Mouse (Mus musculus) embryonic fibroblast, embryonic 13.5 days (primary cell): Measurements from ENCODE around the gene Slc39a13. TPM values are rescaled to one million over a fixed set of nuclear protein-coding genes. Genes with fewer than 3 reads are reported as not detected.

Experiments used
- H3K27ac ChIP-seq: 2 replicates; pipeline ENCODE4 v1.5.1; 2012; ENCODE audit warnings: low read length, control low read depth, inconsistent platforms; ENCODE audit not compliant: insufficient read depth
- H3K4me1 ChIP-seq: 2 replicates; pipeline ENCODE4 v1.6.1; 2011; ENCODE audit warnings: low read length; ENCODE audit not compliant: control insufficient read depth, insufficient read depth
- H3K4me3 ChIP-seq: 2 replicates; pipeline ENCODE4 v1.5.1; 2011; ENCODE audit warnings: mild to moderate bottlenecking, control low read depth, low read length; ENCODE audit not compliant: insufficient read depth
- CTCF ChIP-seq: IDR thresholded peaks from 2 replicates; pipeline ENCODE4 v1.5.1; 2011; ENCODE audit warnings: mild to moderate bottlenecking, control low read depth, low read length, moderate library complexity, borderline replicate concordance; ENCODE audit not compliant: insufficient read depth
- POLR2A ChIP-seq: IDR thresholded peaks from 2 replicates; pipeline ENCODE4 v1.6.1; 2011; ENCODE audit warnings: low read depth, mild to moderate bottlenecking, control low read depth, low read length, moderate library complexity
- polyA plus RNA-seq: library from polyadenylated mRNA; stranded (reverse); fragments of >200 nt; gene quantifications from 2 replicates; pipeline ENCODE4 v1.2.4, GENCODE M21; 2011; ENCODE audit warnings: low read depth; ENCODE audit not compliant: missing spikeins, insufficient read length

The Slc39a13 gene
- polyA plus RNA-seq, 1 experiment, result 93.5 TPM

DNA sequence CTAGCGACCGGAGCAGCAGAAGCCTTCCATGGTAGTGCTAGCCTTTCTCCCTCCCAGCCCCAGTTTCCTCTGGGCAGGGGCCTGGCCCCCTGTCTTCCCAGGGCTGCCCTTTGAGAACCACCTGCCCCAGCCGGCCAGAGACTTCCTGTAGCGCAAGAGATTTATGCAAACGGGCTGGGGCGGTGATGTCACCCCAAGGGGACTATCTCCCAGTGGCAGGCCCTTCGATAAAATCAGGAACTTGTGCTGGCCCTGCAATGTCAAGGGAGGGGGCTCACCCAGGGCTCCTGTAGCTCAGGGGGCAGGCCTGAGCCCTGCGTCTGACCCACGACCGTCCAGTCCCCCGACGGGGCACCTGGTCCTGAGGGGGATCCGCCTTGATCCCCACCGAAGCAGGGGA is 26.3 kb upstream of the Slc39a13 start:
- no peak for TF ChIP-seq CTCF
- TF ChIP-seq POLR2A, result no peak
- H3K4me3 ChIP-seq, result no peak overlapping the region

DNA sequence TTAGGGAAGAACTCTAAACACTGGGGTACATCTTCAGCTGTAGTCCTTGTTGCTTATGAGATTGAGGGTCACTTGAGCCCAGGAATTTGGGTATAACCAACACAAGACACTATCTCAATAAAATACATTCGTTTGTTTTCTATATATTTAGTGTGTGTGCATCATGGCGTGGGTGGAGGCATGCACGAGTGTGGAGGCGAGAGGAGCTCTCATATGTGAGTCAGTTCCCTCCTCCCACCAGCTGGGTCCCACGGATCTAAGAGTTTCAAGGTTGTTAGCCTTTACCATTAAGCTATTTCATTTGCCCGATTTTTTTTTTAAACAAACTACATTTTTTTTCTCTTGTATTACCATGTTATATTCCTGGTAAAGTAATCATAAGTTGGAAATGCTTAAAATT is 20.6 kb upstream of the Slc39a13 start:
- no peaks in the 10 kb centered on the region; the same call in 1 of the 2 replicates for H3K4me1 ChIP-seq
- H3K4me3 ChIP-seq, result no peak overlapping the region
- H3K27ac ChIP-seq, result no peak overlapping the region
- TF ChIP-seq POLR2A, result no peak
- no peak for TF ChIP-seq CTCF

More for the DNA sequence above, 26.3 kb upstream of the Slc39a13 start:
- H3K4me1 ChIP-seq, result no peaks in the 10 kb centered on the region
- H3K27ac ChIP-seq, result no peak overlapping the region

DNA sequence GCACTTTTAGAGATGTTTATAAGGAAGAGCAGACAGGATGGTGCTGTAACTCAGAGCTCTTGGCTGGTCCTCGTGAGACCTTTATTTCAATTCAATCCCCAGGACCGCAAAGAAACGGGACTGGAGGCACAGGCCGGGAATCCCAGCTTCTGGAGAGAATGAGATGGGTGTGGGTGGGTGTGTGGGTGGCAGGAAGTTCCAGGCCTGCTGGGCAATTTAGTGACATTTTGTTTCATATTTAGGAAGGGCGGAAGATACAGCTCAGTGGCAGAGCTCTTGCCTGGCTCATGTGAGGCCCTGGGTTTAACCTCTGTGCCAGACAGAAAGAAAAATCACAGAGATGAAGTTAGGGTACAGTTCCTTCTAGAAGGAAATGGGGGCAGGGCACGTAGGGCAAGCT is 20.0 kb upstream of the Slc39a13 start:
- Histone ChIP-seq H3K27ac (no peak overlapping the region), H3K4me1 (no peaks in the 10 kb centered on the region; the same call in 1 of the 2 replicates), H3K4me3 (no peak overlapping the region)
- TF ChIP-seq CTCF (no peak), POLR2A (no peak)

DNA sequence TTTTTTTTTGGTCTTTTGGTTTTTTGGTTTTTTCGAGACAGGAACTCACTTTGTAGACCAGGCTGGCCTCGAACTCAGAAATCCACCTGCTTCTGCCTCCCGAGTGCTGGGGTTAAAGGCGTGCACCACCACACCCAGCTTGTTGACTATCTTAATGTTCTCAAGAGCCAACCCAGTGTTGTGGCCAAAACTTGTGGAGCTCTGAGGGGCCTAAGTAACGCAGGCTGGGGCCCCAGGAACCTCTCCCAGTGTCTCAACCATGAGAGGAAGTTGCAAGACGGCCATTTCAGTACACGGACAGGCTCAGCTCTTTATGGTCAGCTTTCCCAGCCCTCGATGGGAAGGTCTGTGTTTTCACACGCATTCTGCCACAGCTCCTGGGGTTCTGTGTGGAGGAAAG is 18.8 kb upstream of the Slc39a13 start:
- Histone ChIP-seq H3K27ac (no peak overlapping the region), H3K4me1 (no peaks in the 10 kb centered on the region; the same call in 1 of the 2 replicates), H3K4me3 (no peak overlapping the region)
- TF ChIP-seq CTCF, result no peak
- no peak for TF ChIP-seq POLR2A

DNA sequence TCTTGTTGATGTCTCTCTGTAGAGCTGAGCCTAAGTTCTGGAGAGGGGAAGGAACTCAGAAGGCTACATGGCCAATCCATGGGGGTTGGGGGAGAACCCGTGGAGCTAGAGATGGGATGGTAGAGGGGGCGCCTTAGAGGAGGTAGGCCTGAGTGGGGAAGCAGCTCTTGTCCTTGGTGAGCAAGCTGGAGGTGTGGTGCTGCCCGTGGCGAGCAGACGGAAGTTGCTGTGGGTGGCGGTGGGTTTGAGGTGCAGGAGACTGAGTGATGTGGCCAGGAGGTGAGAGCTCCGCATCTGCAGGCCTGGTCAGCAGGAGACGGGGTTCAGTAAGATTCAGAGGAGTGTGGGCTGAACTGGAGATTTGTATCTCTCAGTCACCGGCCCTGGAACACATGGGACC is 17.2 kb upstream of the Slc39a13 start:
- no peak for TF ChIP-seq CTCF
- no peak for TF ChIP-seq POLR2A
- Histone ChIP-seq H3K4me1 (no peaks in the 10 kb centered on the region; the same call in 1 of the 2 replicates), H3K4me3 (no peak overlapping the region), H3K27ac (no peak overlapping the region)

DNA sequence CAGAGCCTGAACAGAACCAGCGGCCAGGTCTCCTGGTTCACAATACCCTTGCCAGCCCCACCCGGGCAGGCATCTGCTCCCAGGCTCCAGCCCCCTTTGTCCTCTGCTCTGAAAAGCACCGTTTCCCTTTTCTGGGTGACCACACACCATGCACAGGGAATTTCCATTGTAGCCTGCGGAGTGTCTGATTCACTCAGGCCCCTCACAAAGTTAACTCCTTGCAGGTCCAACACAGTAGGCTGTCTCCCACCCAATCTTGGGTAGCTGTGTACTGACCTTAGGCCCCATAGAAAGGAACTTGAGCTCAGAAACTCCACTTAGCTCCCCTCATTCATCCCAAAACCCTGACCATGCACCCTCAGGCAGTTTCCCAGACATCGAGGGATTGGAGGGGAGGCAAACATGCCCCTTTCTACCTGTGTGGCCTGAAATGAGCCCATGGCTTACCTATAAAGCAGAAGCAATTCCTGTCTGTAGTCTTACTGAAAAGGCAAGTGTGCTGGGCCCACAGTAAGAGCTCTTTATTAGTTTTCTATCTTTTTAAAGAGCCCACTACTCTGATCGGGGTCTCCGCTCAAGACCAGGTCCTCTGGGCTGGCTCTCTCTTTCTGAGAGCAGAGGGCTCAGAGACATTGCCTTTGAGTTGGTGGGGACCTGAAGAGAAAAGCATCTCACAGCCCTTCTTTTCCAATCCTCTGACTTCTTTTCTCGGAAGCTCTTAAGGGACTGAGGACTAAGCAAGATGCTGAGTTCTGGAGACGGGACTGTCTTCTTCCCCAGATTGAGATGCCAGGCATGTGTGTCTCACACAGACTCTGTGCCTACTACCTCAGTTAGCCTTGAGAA is 16.4 kb upstream of the Slc39a13 start:
- no peak overlapping the region for H3K4me3 ChIP-seq
- no peak overlapping the region for H3K27ac ChIP-seq
- TF ChIP-seq CTCF (no peak), POLR2A (no peak)
- no peaks in the 10 kb centered on the region; the same call in 1 of the 2 replicates for H3K4me1 ChIP-seq

DNA sequence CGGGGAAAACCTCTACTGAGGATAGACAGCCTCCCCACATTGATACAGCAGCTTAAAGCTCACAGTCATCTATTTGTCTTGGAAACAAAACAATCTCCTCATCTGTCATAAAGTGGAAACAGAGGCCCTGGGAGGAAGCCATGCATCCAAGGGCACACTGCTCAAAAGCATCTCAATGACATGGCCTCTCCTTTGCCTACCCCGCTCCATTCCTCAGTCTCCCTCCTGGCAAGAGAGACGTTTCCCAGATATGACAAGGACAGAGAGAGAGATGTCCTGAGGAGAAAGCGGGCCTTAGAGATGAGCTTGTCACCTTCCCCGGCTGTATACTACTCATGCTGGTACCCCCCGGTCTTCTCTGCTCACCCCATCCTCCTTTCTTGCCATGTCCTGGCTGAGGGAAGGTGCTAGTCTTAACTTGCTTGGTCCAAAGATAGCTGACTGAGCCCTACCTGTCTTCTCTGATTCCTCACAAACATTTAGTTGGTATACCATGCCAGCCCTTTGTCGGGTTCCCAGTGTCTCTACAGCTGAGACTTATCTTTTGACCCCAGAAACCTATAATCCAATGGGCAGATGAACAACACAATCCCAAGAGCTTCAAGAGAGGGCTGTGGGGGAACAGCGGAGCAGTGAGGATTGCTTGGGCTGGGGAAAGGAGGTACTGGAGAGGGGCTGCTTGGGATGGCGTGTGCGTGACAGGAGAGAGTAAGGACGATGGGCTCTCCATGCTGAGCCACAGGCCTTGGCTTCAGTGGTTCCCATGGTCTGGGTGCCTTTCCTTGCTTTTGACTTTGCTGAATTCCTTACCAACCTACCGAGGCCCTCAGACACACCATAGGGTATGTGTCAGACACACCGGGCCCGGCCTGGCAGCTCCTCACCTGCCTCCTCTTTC is 15.5 kb upstream of the Slc39a13 start:
- Histone ChIP-seq H3K27ac (no peak overlapping the region), H3K4me3 (no peak overlapping the region), H3K4me1 (no peaks in the 10 kb centered on the region; the same call in 1 of the 2 replicates)
- TF ChIP-seq POLR2A, result no peak

DNA sequence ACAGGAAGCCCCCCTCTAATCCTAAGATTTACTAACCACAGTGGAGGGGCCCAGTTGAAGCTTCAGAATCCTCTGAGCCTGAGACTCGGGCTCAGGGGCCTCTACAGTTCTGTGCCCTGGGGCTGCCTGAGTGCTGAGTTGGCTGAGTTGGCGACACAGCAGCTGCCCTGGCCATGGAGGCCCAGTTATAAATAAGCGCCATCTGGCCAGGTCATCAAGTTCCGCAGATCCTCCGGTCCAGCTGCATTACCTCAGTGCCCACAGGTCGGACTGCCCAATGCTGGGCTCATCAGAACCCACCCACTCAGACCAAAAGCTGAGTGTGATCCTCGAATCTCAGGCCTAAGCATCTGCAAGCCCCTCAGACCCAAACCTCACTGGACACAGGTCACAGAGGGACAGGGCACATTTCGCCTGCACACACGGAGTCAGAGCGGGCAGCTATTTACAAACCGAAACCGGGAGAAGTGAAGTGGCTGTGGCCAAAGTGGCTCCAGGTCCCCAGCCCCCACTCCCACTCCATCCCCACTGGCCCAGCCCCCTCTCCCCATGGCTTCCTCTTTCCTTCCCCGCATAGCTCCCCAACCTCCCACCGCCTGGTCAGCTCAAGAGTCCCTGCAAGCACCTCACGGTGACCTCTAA is 14.1 kb upstream of the Slc39a13 start:
- no peak overlapping the region for H3K27ac ChIP-seq
- no peaks in the 10 kb centered on the region for H3K4me1 ChIP-seq
- H3K4me3 ChIP-seq, result no peak overlapping the region
- TF ChIP-seq POLR2A (no peak), CTCF (no peak)

DNA sequence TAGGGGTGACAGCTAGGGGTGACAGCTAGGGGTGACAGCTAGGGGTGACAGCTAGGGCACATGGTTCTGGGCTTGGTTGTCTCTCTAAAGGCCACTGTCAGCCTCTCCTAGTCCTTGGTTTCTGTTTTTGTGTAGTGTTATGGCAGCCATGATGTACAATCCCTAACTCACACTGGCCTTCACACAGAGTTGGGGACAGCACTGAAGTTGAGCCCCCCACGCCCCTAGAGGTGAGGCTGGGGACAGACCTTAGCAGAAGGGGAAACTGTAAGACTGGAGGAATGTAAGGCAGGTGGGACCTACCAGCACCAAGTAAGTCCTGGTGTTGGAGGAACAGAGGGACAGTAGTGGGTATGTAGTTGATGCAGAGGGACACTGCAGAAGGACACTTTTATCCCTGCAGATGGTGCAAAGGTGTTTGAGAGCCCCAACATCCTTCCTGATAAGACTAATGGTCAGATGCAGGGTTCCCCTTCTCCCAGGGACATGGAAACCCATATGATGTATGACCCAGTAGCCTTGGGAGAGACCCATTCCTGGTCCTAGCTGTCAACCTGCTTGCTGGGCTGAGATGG is 13.2 kb upstream of the Slc39a13 start:
- Histone ChIP-seq H3K4me3 (no peak overlapping the region), H3K4me1 (no peaks in the 10 kb centered on the region), H3K27ac (no peak overlapping the region)
- TF ChIP-seq POLR2A (no peak), CTCF (no peak)
